Mouse (Mus musculus): ENCODE results near the gene Gm20388.
"Not testable (repeated sequence)": the region's sequence is repeated elsewhere in the genome, so short reads cannot be mapped to it uniquely, and the experiment has no call there.

Gene Gm20388

GRCm38 (mm10) chr8:123895230-123895629 lies 3984.6 kb downstream of the Gm20388 start:
- DNase-seq (ENCODE audit: low read depth, low spot score) = no peak

- DNase-seq (ENCODE audit: low read depth, low spot score) = no peak
These were observed 3985.2 kb downstream of the Gm20388 start for GRCm38 (mm10) chr8:123895680-123896365.

GRCm38 (mm10) chr8:123896366-123896761 lies 3985.7 kb downstream of the Gm20388 start:
- no peak for DNase-seq (ENCODE audit: low read depth, low spot score)

GRCm38 (mm10) chr8:123896774-123897173 lies 3986.1 kb downstream of the Gm20388 start:
- no peak for DNase-seq (ENCODE audit: low read depth, low spot score)

- no peak for DNase-seq (ENCODE audit: low read depth, low spot score)
These were observed 3987.9 kb downstream of the Gm20388 start for GRCm38 (mm10) chr8:123898576-123898975.

- DNase-seq (ENCODE audit: low read depth, low spot score) = no peak
These were observed 3988.7 kb downstream of the Gm20388 start for GRCm38 (mm10) chr8:123899366-123899765.

GRCm38 (mm10) chr8:123902653-123903052 lies 3992.0 kb downstream of the Gm20388 start:
- no peak for DNase-seq (ENCODE audit: low read depth, low spot score)

GRCm38 (mm10) chr8:123907604-123908003 lies 3997.0 kb downstream of the Gm20388 start:
- DNase-seq (ENCODE audit: low read depth, low spot score) = no peak

- DNase-seq (ENCODE audit: low read depth, low spot score) = no peak
These were observed 4001.6 kb downstream of the Gm20388 start for GRCm38 (mm10) chr8:123912265-123912664.

- DNase-seq (ENCODE audit: low read depth, low spot score) = no peak
These were observed 4004.0 kb downstream of the Gm20388 start for GRCm38 (mm10) chr8:123914635-123915034.

- DNase-seq (ENCODE audit: low read depth, low spot score) = peak; percentile 97
These were observed 4014.1 kb downstream of the Gm20388 start for GRCm38 (mm10) chr8:123924719-123925118.

GRCm38 (mm10) chr8:123925671-123926070 lies 4015.0 kb downstream of the Gm20388 start:
- no peak for DNase-seq (ENCODE audit: low read depth, low spot score)

GRCm38 (mm10) chr8:123929026-123929425 lies 4018.4 kb downstream of the Gm20388 start:
- DNase-seq (ENCODE audit: low read depth, low spot score) = no peak

GRCm38 (mm10) chr8:123948942-123949685 lies 4038.5 kb downstream of the Gm20388 start, which contains the start of gene Nup133:
TSS of gene Nup133 (minus strand) at chr8:123949265.
- peak; percentile 99 for DNase-seq (ENCODE audit: low read depth, low spot score)

GRCm38 (mm10) chr8:123949686-123949986 lies 4039.0 kb downstream of the Gm20388 start:
- no peak for DNase-seq (ENCODE audit: low read depth, low spot score)

- peak; percentile 90 for DNase-seq (ENCODE audit: low read depth, low spot score)
These were observed 4039.6 kb downstream of the Gm20388 start for GRCm38 (mm10) chr8:123950077-123950802.

- no peak for DNase-seq (ENCODE audit: low read depth, low spot score)
These were observed 4043.0 kb downstream of the Gm20388 start for GRCm38 (mm10) chr8:123953686-123954085.

GRCm38 (mm10) chr8:123954246-123954645 lies 4043.6 kb downstream of the Gm20388 start:
- no peak for DNase-seq (ENCODE audit: low read depth, low spot score)

- peak; percentile 48 for DNase-seq (ENCODE audit: low read depth, low spot score)
These were observed 4047.5 kb downstream of the Gm20388 start for GRCm38 (mm10) chr8:123958130-123958529.

- DNase-seq (ENCODE audit: low read depth, low spot score) = no peak
These were observed 4048.8 kb downstream of the Gm20388 start for GRCm38 (mm10) chr8:123959473-123959872.

GRCm38 (mm10) chr8:123960056-123960455 lies 4049.4 kb downstream of the Gm20388 start:
- no peak for DNase-seq (ENCODE audit: low read depth, low spot score)

GRCm38 (mm10) chr8:123960556-123960955 lies 4049.9 kb downstream of the Gm20388 start:
- DNase-seq (ENCODE audit: low read depth, low spot score) = not testable (repeated sequence)

Measured in ES-CJ7 (cell line).